21 mouse cellular contexts compared by ENCODE assay signal in the genomic region with DNA sequence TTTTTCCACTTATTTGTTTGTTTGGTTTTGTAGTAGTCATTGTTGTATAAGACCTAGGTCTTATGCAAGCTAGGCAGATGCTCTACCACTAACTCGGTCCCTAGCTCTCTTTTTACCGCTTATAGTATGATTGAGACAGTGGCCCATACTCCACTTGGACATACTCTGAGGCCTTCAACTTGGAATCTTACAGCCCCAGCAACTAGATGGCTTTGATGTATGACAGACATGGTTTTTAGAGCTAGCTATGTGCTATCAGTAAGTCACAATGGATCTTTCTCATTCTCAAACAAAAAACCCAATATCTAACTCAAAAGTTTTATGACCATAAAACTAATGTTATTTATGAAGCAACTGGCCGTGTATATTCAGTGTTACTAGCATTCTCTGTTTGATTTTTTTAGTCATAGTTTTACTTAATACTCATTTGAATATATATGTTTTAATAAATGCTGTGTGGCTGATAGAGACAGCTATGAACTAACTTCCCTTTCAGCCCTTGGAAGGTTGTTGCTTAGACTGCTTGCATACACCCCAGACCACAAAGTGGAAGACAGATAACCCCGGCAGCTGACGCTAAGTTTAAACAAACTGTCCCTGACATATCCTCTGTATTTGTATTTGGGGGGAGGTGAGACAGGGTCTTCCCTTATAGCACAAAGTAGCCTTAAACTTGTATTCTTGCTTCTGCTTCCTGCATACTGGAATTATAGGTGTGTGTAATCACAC. TPM values are rescaled to one million over a fixed set of nuclear protein-coding genes. Genes with fewer than 3 reads are reported as not detected.
"Had no signal": no experiment of that assay in that cellular context is flagged by ENCODE, and none has a peak within 500 bp of the region (broad histone marks: within the 10 kb centered on the region; RNA-seq: fewer than 3 reads in every experiment).

No protein-coding gene starts in this region.

- H3K4me1 ChIP-seq: limb, embryonic 10.5 days; lung, embryonic 15.5 days; midbrain, embryonic 15.5 days; neural tube, embryonic 12.5 days had no signal

- H3K9me3 ChIP-seq: limb, embryonic 10.5 days; liver, embryonic 15.5 days; lung, embryonic 15.5 days; midbrain, embryonic 15.5 days; neural tube, embryonic 12.5 days had no signal

- H3K27ac ChIP-seq: left cerebral cortex, adult 2 months; limb, embryonic 10.5 days; lung, embryonic 15.5 days; macrophage; midbrain, embryonic 15.5 days; neural tube, embryonic 12.5 days; stomach, postnatal 0 days had no signal

- H3K4me2 ChIP-seq: liver, embryonic 15.5 days; lung, embryonic 15.5 days; midbrain, embryonic 11.5 days; midbrain, embryonic 15.5 days; neural tube, embryonic 12.5 days had no signal

- H3K4me3 ChIP-seq: left cerebral cortex, adult 2 months; limb, embryonic 10.5 days; liver, embryonic 15.5 days; lung, embryonic 15.5 days; midbrain, embryonic 15.5 days; neural tube, embryonic 12.5 days had no signal

- H3K27me3 ChIP-seq: liver, embryonic 15.5 days; lung, embryonic 15.5 days; midbrain, embryonic 15.5 days; neural tube, embryonic 12.5 days had no signal

- H3K9ac ChIP-seq: liver, embryonic 15.5 days; lung, embryonic 15.5 days; midbrain, embryonic 15.5 days; neural tube, embryonic 12.5 days had no signal

- ATAC-seq: midbrain, embryonic 15.5 days had no signal

- DNase-seq: kidney, adult 8-10 months; kidney, postnatal 25 days; lung, postnatal 14 days; thymus, adult 18-20 months; thymus, postnatal 14 days had no signal

RNA-seq across cellular contexts. Expression of a gene that starts 7.5 kb away (rescaled TPM):
- total RNA-seq: left cerebral cortex, adult 2 months; left cerebral cortex, postnatal 14 days; monocyte, adult 5-6 weeks; neutrophil, adult 5-6 weeks had no signal
- polyA plus RNA-seq: kidney, embryonic 16.5 days; limb, embryonic 10.5 days; limb, embryonic 14.5 days; liver, embryonic 15.5 days; lung, embryonic 15.5 days; macrophage; midbrain, embryonic 11.5 days; midbrain, embryonic 15.5 days; neural tube, embryonic 12.5 days; stomach, postnatal 0 days; urinary bladder, adult 2 months had no signal

RNA-seq across cellular contexts. Expression of a gene that starts 7.7 kb away (rescaled TPM):
- total RNA-seq: monocyte, adult 5-6 weeks had no signal
- polyA plus RNA-seq: macrophage had no signal

RNA-seq across cellular contexts. Expression of a gene that starts 12.4 kb away (rescaled TPM):
- total RNA-seq: monocyte, adult 5-6 weeks; neutrophil, adult 5-6 weeks had no signal
- polyA plus RNA-seq: limb, embryonic 10.5 days; macrophage had no signal

RNA-seq across cellular contexts. Expression of a gene that starts 59.7 kb away (rescaled TPM):
- total RNA-seq: layer of hippocampus, postnatal 25 days; left cerebral cortex, adult 2 months; left cerebral cortex, postnatal 14 days; monocyte, adult 5-6 weeks; neutrophil, adult 5-6 weeks had no signal
- polyA plus RNA-seq: limb, embryonic 10.5 days; macrophage; midbrain, embryonic 11.5 days; neural tube, embryonic 12.5 days had no signal
